Mouse (Mus musculus): ENCODE data around the gene Gm15319. TPM values are rescaled to one million over a fixed set of nuclear protein-coding genes. Genes with fewer than 3 reads are reported as not detected.
"Not testable (repeated sequence)": the region's sequence is repeated elsewhere in the genome, so short reads cannot be mapped to it uniquely, and the experiment has no call there.

Gm15319 gene
- polyA plus RNA-seq, 1 experiment from 2014 or later: not detected

- H3K27ac ChIP-seq (replicated peaks; ENCODE audit: low read depth, low read length); H3K4me2 ChIP-seq (ENCODE audit: low read depth, low read length); ATAC-seq (replicated peaks; ENCODE audit: insufficient number of reproducible peaks, low FRiP score, low TSS enrichment, low read depth); H3K27me3 ChIP-seq (ENCODE audit: control insufficient read depth, insufficient read depth, low read length); H3K36me3 ChIP-seq (replicated peaks; ENCODE audit: control insufficient read depth, insufficient read depth, low read depth, low read length); H3K9me3 ChIP-seq (replicated peaks; ENCODE audit: control insufficient read depth, low read length); H3K4me3 ChIP-seq (ENCODE audit: low read depth, low read length); H3K9ac ChIP-seq (replicated peaks; ENCODE audit: low read length); DNase-seq (ENCODE audit: low spot score); H3K4me1 ChIP-seq (ENCODE audit: control insufficient read depth, insufficient read depth, low read length): not testable (repeated sequence)
- 82% methylated on average over 5 of the region's 5 CpGs for WGBS
These were observed 6.6 kb downstream of the Gm15319 start for GRCm38 (mm10) chr8:20356386-20356785.

GRCm38 (mm10) chr8:20353579-20353978 lies 9.4 kb downstream of the Gm15319 start:
- not testable (repeated sequence) for H3K27me3 ChIP-seq (ENCODE audit: control insufficient read depth, insufficient read depth, low read length); ATAC-seq (replicated peaks; ENCODE audit: insufficient number of reproducible peaks, low FRiP score, low TSS enrichment, low read depth); H3K9me3 ChIP-seq (replicated peaks; ENCODE audit: control insufficient read depth, low read length); H3K9ac ChIP-seq (replicated peaks; ENCODE audit: low read length); H3K4me2 ChIP-seq (ENCODE audit: low read depth, low read length); H3K4me3 ChIP-seq (ENCODE audit: low read depth, low read length); H3K4me1 ChIP-seq (ENCODE audit: control insufficient read depth, insufficient read depth, low read length); H3K36me3 ChIP-seq (replicated peaks; ENCODE audit: control insufficient read depth, insufficient read depth, low read depth, low read length); H3K27ac ChIP-seq (replicated peaks; ENCODE audit: low read depth, low read length); DNase-seq (ENCODE audit: low spot score)
- 95% methylated on average over 1 of the region's 3 CpGs for WGBS

- H3K4me1 ChIP-seq (ENCODE audit: control insufficient read depth, insufficient read depth, low read length); H3K27me3 ChIP-seq (ENCODE audit: control insufficient read depth, insufficient read depth, low read length); H3K9me3 ChIP-seq (replicated peaks; ENCODE audit: control insufficient read depth, low read length); H3K4me3 ChIP-seq (ENCODE audit: low read depth, low read length); DNase-seq (ENCODE audit: low spot score); H3K36me3 ChIP-seq (replicated peaks; ENCODE audit: control insufficient read depth, insufficient read depth, low read depth, low read length); H3K9ac ChIP-seq (replicated peaks; ENCODE audit: low read length); H3K27ac ChIP-seq (replicated peaks; ENCODE audit: low read depth, low read length); ATAC-seq (replicated peaks; ENCODE audit: insufficient number of reproducible peaks, low FRiP score, low TSS enrichment, low read depth); H3K4me2 ChIP-seq (ENCODE audit: low read depth, low read length): not testable (repeated sequence)
- WGBS: 95% methylated on average over 5 of the region's 6 CpGs
These were observed 60.3 kb downstream of the Gm15319 start for GRCm38 (mm10) chr8:20302759-20303158.

- H3K4me1 ChIP-seq (ENCODE audit: control insufficient read depth, insufficient read depth, low read length); H3K36me3 ChIP-seq (replicated peaks; ENCODE audit: control insufficient read depth, insufficient read depth, low read depth, low read length); H3K27ac ChIP-seq (replicated peaks; ENCODE audit: low read depth, low read length); ATAC-seq (replicated peaks; ENCODE audit: insufficient number of reproducible peaks, low FRiP score, low TSS enrichment, low read depth); H3K9ac ChIP-seq (replicated peaks; ENCODE audit: low read length); H3K4me3 ChIP-seq (ENCODE audit: low read depth, low read length); H3K4me2 ChIP-seq (ENCODE audit: low read depth, low read length); H3K9me3 ChIP-seq (replicated peaks; ENCODE audit: control insufficient read depth, low read length); DNase-seq (ENCODE audit: low spot score); H3K27me3 ChIP-seq (ENCODE audit: control insufficient read depth, insufficient read depth, low read length): not testable (repeated sequence)
- 80% methylated on average over 4 of the region's 4 CpGs for WGBS
These were observed 63.0 kb downstream of the Gm15319 start for GRCm38 (mm10) chr8:20300042-20300441.

- not testable (repeated sequence) for H3K9me3 ChIP-seq (replicated peaks; ENCODE audit: control insufficient read depth, low read length); H3K27me3 ChIP-seq (ENCODE audit: control insufficient read depth, insufficient read depth, low read length); H3K4me3 ChIP-seq (ENCODE audit: low read depth, low read length); DNase-seq (ENCODE audit: low spot score); ATAC-seq (replicated peaks; ENCODE audit: insufficient number of reproducible peaks, low FRiP score, low TSS enrichment, low read depth); H3K27ac ChIP-seq (replicated peaks; ENCODE audit: low read depth, low read length); H3K9ac ChIP-seq (replicated peaks; ENCODE audit: low read length); H3K4me2 ChIP-seq (ENCODE audit: low read depth, low read length); H3K4me1 ChIP-seq (ENCODE audit: control insufficient read depth, insufficient read depth, low read length); H3K36me3 ChIP-seq (replicated peaks; ENCODE audit: control insufficient read depth, insufficient read depth, low read depth, low read length)
- 77% methylated on average over 11 of the region's 13 CpGs for WGBS
These were observed 65.0 kb downstream of the Gm15319 start for GRCm38 (mm10) chr8:20297939-20298505.

- H3K27me3 ChIP-seq (ENCODE audit: control insufficient read depth, insufficient read depth, low read length); H3K4me1 ChIP-seq (ENCODE audit: control insufficient read depth, insufficient read depth, low read length); H3K36me3 ChIP-seq (replicated peaks; ENCODE audit: control insufficient read depth, insufficient read depth, low read depth, low read length); H3K9me3 ChIP-seq (replicated peaks; ENCODE audit: control insufficient read depth, low read length); H3K27ac ChIP-seq (replicated peaks; ENCODE audit: low read depth, low read length): not testable (repeated sequence)
- peak; percentile 93 for ATAC-seq (replicated peaks; ENCODE audit: insufficient number of reproducible peaks, low FRiP score, low TSS enrichment, low read depth)
- Histone ChIP-seq H3K9ac (replicated peaks; ENCODE audit: low read length) (peak overlapping the region; percentile 89), H3K4me2 (ENCODE audit: low read depth, low read length) (peak overlapping the region; percentile 52), H3K4me3 (ENCODE audit: low read depth, low read length) (peak overlapping the region; percentile 62)
- WGBS: 18% methylated on average over 60 of the region's 73 CpGs
- DNase-seq (ENCODE audit: low spot score): peak; percentile 77
These were observed 66.0 kb downstream of the Gm15319 start for GRCm38 (mm10) chr8:20296803-20297702.

GRCm38 (mm10) chr8:20295881-20296280 lies 67.1 kb downstream of the Gm15319 start:
- H3K4me3 ChIP-seq (ENCODE audit: low read depth, low read length); ATAC-seq (replicated peaks; ENCODE audit: insufficient number of reproducible peaks, low FRiP score, low TSS enrichment, low read depth): not testable (repeated sequence)
- 89% methylated on average over 2 of the region's 4 CpGs for WGBS

GRCm38 (mm10) chr8:20294826-20295225 lies 68.2 kb downstream of the Gm15319 start:
- not testable (repeated sequence) for H3K4me2 ChIP-seq (ENCODE audit: low read depth, low read length); H3K9ac ChIP-seq (replicated peaks; ENCODE audit: low read length); H3K27ac ChIP-seq (replicated peaks; ENCODE audit: low read depth, low read length); ATAC-seq (replicated peaks; ENCODE audit: insufficient number of reproducible peaks, low FRiP score, low TSS enrichment, low read depth); H3K9me3 ChIP-seq (replicated peaks; ENCODE audit: control insufficient read depth, low read length); H3K4me1 ChIP-seq (ENCODE audit: control insufficient read depth, insufficient read depth, low read length); DNase-seq (ENCODE audit: low spot score); H3K36me3 ChIP-seq (replicated peaks; ENCODE audit: control insufficient read depth, insufficient read depth, low read depth, low read length); H3K27me3 ChIP-seq (ENCODE audit: control insufficient read depth, insufficient read depth, low read length); H3K4me3 ChIP-seq (ENCODE audit: low read depth, low read length)
- 87% methylated on average over 4 of the region's 4 CpGs for WGBS

More at GRCm38 (mm10) chr8:20295881-20296280, 67.1 kb downstream of the Gm15319 start:
- not testable (repeated sequence) for DNase-seq (ENCODE audit: low spot score); H3K36me3 ChIP-seq (replicated peaks; ENCODE audit: control insufficient read depth, insufficient read depth, low read depth, low read length); H3K4me1 ChIP-seq (ENCODE audit: control insufficient read depth, insufficient read depth, low read length); H3K27ac ChIP-seq (replicated peaks; ENCODE audit: low read depth, low read length); H3K9ac ChIP-seq (replicated peaks; ENCODE audit: low read length); H3K27me3 ChIP-seq (ENCODE audit: control insufficient read depth, insufficient read depth, low read length); H3K9me3 ChIP-seq (replicated peaks; ENCODE audit: control insufficient read depth, low read length); H3K4me2 ChIP-seq (ENCODE audit: low read depth, low read length)

All from embryonic facial prominence, embryonic 11.5 days (tissue).